Mouse (Mus musculus) forebrain, postnatal 0 days (tissue): ENCODE data around the gene Trim62. TPM values are rescaled to one million over a fixed set of nuclear protein-coding genes. Genes with fewer than 3 reads are reported as not detected.
"Not testable (repeated sequence)": the region's sequence is repeated elsewhere in the genome, so short reads cannot be mapped to it uniquely, and the experiment has no call there.

ENCODE experiments used
- ATAC-seq: fragments of 200-750 bp; cut with Nextera tagmentation; 2 replicates; pipeline ENCODE4 v1.8.0; 2017; ENCODE audit warnings: mild to moderate bottlenecking, moderate library complexity
- DNase-seq: peaks from one replicate; pipeline ENCODE4 v3.0.0-alpha.2; 2015
- H3K27ac ChIP-seq: fragments of 300-500 bp; sonication (generic); 2 replicates; pipeline ENCODE4 v1.5.1; 2014; ENCODE audit warnings: low read depth, mild to moderate bottlenecking, antibody characterized with exemption, low read length, moderate library complexity, mixed read lengths
- H3K27me3 ChIP-seq: fragments of 300-500 bp; sonication (generic); 2 replicates; pipeline ENCODE4 v1.6.1; 2014; ENCODE audit warnings: mild to moderate bottlenecking, low read length, mixed read lengths; ENCODE audit not compliant: insufficient read depth
- H3K36me3 ChIP-seq: fragments of 300-500 bp; sonication (generic); 2 replicates; pipeline ENCODE4 v1.6.1; 2014; ENCODE audit warnings: mild to moderate bottlenecking, moderate library complexity; ENCODE audit not compliant: insufficient read depth
- H3K4me1 ChIP-seq: fragments of 300-500 bp; sonication (generic); 2 replicates; pipeline ENCODE4 v1.6.1; 2014; ENCODE audit warnings: antibody characterized with exemption; ENCODE audit not compliant: insufficient read depth
- H3K4me2 ChIP-seq: fragments of 300-500 bp; sonication (generic); 2 replicates; pipeline ENCODE4 v1.6.1; 2014; ENCODE audit warnings: low read depth, mild to moderate bottlenecking, moderate library complexity
- H3K4me3 ChIP-seq: fragments of 300-500 bp; sonication (generic); 2 replicates; pipeline ENCODE4 v1.5.1; 2014; ENCODE audit warnings: low read depth, low read length, mixed read lengths
- H3K9ac ChIP-seq: fragments of 300-500 bp; sonication (generic); 2 replicates; pipeline ENCODE4 v1.6.1; 2014; ENCODE audit warnings: mild to moderate bottlenecking
- H3K9me3 ChIP-seq: fragments of 300-500 bp; sonication (generic); 2 replicates; pipeline ENCODE4 v1.6.1; 2016; ENCODE audit warnings: low read length
- CTCF ChIP-seq: sonication (generic); IDR thresholded peaks from 2 replicates; pipeline ENCODE4 v1.5.1; 2016; ENCODE audit warnings: antibody characterized with exemption, control low read depth, low read depth
- WGBS: fragments of 180-500 bp; shearing (Covaris S2); extraction: QIAGEN DNeasy Blood & Tissue Kit; methylation state at CpG from one replicate; pipeline ENCODE4 v1.1.7; 2014; 5-methylcytosine and 5-hydroxymethylcytosine counted together
- polyA plus RNA-seq: library from polyadenylated mRNA; unstranded; fragments of >200 nt; fragmentation: Nextera tagmentation; extraction: Ambion mirVana; gene quantifications from 2 replicates; pipeline ENCODE4 v1.2.1, GENCODE M21; 2015
- total RNA-seq: library from RNA; depleted of rRNA; stranded (reverse); fragments of >200 nt; gene quantifications from 2 replicates; pipeline ENCODE4 v1.2.3, GENCODE M21; 2014

Gene Trim62
- total and polyA plus RNA-seq, 2 experiments from 2014 or later: 15.7 to 20.4 TPM

DNA sequence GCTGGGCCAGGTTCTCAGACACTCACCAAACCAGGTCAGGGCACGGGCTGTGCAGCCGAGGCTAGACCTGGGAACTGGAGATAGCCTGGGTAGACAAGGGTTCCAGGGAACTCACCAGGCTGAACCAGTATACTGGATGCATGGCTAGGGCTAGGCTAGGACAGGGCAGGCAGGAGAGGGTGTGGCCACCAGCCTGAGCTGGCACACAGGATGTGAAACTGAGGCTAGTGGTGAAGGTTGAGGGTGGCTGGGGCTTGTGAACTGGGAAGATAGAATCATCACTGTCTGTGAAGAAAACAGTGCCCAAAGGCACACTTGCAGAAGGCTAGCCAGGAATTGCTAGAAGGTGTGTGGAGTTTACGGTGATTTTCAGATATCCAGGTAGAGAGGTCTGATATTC is 34.4 kb upstream of the Trim62 start:
- H3K36me3 ChIP-seq: no peaks in the 10 kb centered on the region
- no peaks in the 10 kb centered on the region for H3K27me3 ChIP-seq
- no peak overlapping the region for H3K27ac ChIP-seq
- no peak for TF ChIP-seq CTCF
- DNase-seq (no peak), ATAC-seq (no peak)
- H3K4me1 ChIP-seq: 0 out of 2 replicates have a peak, but pooled peaks cover 6% of the 10 kb centered on the region
- no peak overlapping the region for H3K4me2 ChIP-seq
- no peak overlapping the region for H3K4me3 ChIP-seq
- WGBS: 95% methylated on average over 3 of the region's 3 CpGs
- H3K9me3 ChIP-seq: no peaks in the 10 kb centered on the region
- H3K9ac ChIP-seq: no peak overlapping the region

- no peak overlapping the region for H3K27ac ChIP-seq
- DNase-seq (no peak), ATAC-seq (no peak)
- no peaks in the 10 kb centered on the region for H3K9me3 ChIP-seq
- 80% methylated on average over 7 of the region's 7 CpGs for WGBS
- no peak for TF ChIP-seq CTCF
- no peak overlapping the region for H3K4me3 ChIP-seq
- no peak overlapping the region for H3K4me2 ChIP-seq
- H3K36me3 ChIP-seq: no peaks in the 10 kb centered on the region
- H3K27me3 ChIP-seq: no peaks in the 10 kb centered on the region
- H3K4me1 ChIP-seq: 0 out of 2 replicates have a peak, but pooled peaks cover 4% of the 10 kb centered on the region
- H3K9ac ChIP-seq: no peak overlapping the region
Observed at GRCm38 (mm10) chr4:128849686-128850085, 33.7 kb upstream of the Trim62 start.

- no peaks in the 10 kb centered on the region for H3K36me3 ChIP-seq
- no peak for DNase-seq
- H3K4me2 ChIP-seq: no peak overlapping the region
- no peaks in the 10 kb centered on the region for H3K27me3 ChIP-seq
- no peak overlapping the region for H3K4me3 ChIP-seq
- no peak for TF ChIP-seq CTCF
- no peak overlapping the region for H3K27ac ChIP-seq
- no peak overlapping the region for H3K9ac ChIP-seq
- 90% methylated on average over 12 of the region's 12 CpGs for WGBS
- ATAC-seq: no peak
- no peaks in the 10 kb centered on the region for H3K4me1 ChIP-seq
- no peaks in the 10 kb centered on the region for H3K9me3 ChIP-seq
Observed at GRCm38 (mm10) chr4:128852266-128852887, 31.0 kb upstream of the Trim62 start.

- Histone ChIP-seq H3K9me3 (no peaks in the 10 kb centered on the region), H3K4me3 (no peak overlapping the region), H3K4me2 (no peak overlapping the region), H3K4me1 (no peaks in the 10 kb centered on the region), H3K27ac (no peak overlapping the region), H3K9ac (no peak overlapping the region), H3K27me3 (no peaks in the 10 kb centered on the region), H3K36me3 (no peaks in the 10 kb centered on the region)
- DNase-seq (no peak), ATAC-seq (no peak)
- TF ChIP-seq CTCF: no peak
- 76% methylated on average over 11 of the region's 11 CpGs for WGBS
Observed at GRCm38 (mm10) chr4:128853117-128853516, 30.3 kb upstream of the Trim62 start.

DNA sequence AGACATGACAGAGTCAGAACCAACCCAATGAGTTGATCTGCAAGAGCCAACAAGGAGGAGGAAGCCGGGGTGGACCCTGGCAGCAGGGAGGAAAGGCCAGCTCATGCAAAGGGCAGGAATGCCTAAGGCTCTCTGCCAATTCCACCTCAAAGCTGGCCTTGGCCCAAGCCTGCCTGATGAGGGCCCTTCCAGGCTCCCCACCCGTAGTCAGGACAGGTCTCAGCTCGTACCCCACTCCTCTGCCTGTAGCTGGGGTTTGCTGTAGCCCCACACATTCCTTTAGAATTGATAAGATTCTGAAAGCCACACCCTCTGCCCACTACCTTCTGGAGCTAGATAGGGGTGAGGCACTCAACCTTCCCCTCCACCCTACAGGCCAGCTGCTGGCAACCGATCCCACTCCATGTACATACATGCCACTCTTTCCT is 27.8 kb upstream of the Trim62 start:
- Histone ChIP-seq H3K9me3 (no peaks in the 10 kb centered on the region), H3K27me3 (no peaks in the 10 kb centered on the region), H3K4me1 (no peaks in the 10 kb centered on the region), H3K9ac (no peak overlapping the region), H3K36me3 (no peaks in the 10 kb centered on the region), H3K27ac (no peak overlapping the region), H3K4me2 (no peak overlapping the region), H3K4me3 (no peak overlapping the region)
- no peak for TF ChIP-seq CTCF
- no peak for ATAC-seq
- DNase-seq: no peak
- 66% methylated on average over 4 of the region's 4 CpGs for WGBS

DNA sequence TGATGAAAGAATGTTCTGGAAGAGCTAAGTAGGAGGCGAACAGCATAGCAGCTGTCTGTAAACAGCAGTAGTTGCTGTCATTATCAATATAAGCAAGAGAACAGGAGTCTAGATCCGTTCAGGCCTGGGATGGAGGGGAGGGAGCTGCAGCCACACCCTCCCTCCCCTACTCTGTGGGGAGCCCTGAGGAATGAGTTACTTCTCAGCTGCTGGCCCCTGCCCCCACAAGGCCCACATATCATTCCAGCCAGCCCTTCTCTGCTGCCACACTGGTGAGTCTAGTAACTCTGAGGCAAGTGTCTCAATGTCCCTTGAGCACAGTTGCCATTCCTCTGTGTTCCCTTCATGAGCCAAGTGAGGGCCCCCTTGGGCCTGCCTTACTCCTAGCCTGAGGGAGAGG is 26.2 kb upstream of the Trim62 start:
- Histone ChIP-seq H3K4me2 (no peak overlapping the region), H3K9me3 (no peaks in the 10 kb centered on the region), H3K4me3 (no peak overlapping the region), H3K9ac (no peak overlapping the region), H3K27me3 (no peaks in the 10 kb centered on the region), H3K27ac (no peak overlapping the region), H3K36me3 (no peaks in the 10 kb centered on the region), H3K4me1 (no peaks in the 10 kb centered on the region)
- DNase-seq: no peak
- 68% methylated on average over 2 of the region's 2 CpGs for WGBS
- TF ChIP-seq CTCF: no peak
- no peak for ATAC-seq

- not testable (repeated sequence) for H3K4me2 ChIP-seq, H3K9ac ChIP-seq, H3K36me3 ChIP-seq, H3K4me1 ChIP-seq, H3K9me3 ChIP-seq, H3K27ac ChIP-seq, H3K27me3 ChIP-seq, H3K4me3 ChIP-seq, ATAC-seq
- peak; percentile 85 for DNase-seq
- peak; percentile 80 for TF ChIP-seq CTCF
Observed at GRCm38 (mm10) chr4:128858226-128858625, 25.2 kb upstream of the Trim62 start.
